In genomic region chr16:35223930-35224329, GRCm38 (mm10) we compare ENCODE assay signal across 17 mouse cellular contexts.
A peak's percentile ranks its signal among the peaks of the same experiment; 100 is the strongest.
DNase-seq lines count a peak whose midpoint lies in the region; ATAC-seq and TF ChIP-seq lines count a peak whose summit lies in the region.
"Had no signal": no experiment of that assay in that cellular context is flagged by ENCODE, and none has a peak within 500 bp of the region (broad histone marks: within the 10 kb centered on the region; RNA-seq: fewer than 3 reads in every experiment).

No protein-coding gene starts in this region.

- peak; percentile 50 for DNase-seq in forebrain, embryonic 14.5 days (ENCODE audit: low spot score)
- DNase-seq in forebrain, embryonic 10.5 days (ENCODE audit: extremely low spot score, low spot score), result no peak
- peak; percentile 41 for DNase-seq in hindbrain, embryonic 14.5 days (ENCODE audit: low spot score)
- DNase-seq in hindbrain, embryonic 10.5 days (ENCODE audit: low spot score), result no peak
- DNase-seq in brain, embryonic 14.5 days (ENCODE audit: low read depth), result peak; percentile 69
- peak; percentile 96 to 97 for DNase-seq in cerebellum, postnatal 14 days
- no peak for DNase-seq in adrenal gland, postnatal 4 days (ENCODE audit: low spot score in 2 of 2)
- DNase-seq: adrenal gland, postnatal 36 days; gastrocnemius, postnatal 25 days; kidney, adult 18-20 months; lung, adult 2 months; right cerebral cortex, postnatal 14 days; thymus, postnatal 36 days had no signal

- TF ChIP-seq POLR2A in brain, embryonic 14.5 days (IDR thresholded peaks at IDR 0.05; ENCODE audit: borderline replicate concordance, extremely low read depth, insufficient read depth, insufficient read length, poor library complexity, severe bottlenecking), result no peak

- TF ChIP-seq CTCF in brain, embryonic 14.5 days (IDR thresholded peaks at IDR 0.05; ENCODE audit: borderline replicate concordance, extremely low read depth, insufficient read depth, insufficient read length), result no peak

- no peaks in the 10 kb centered on the region for H3K9me3 ChIP-seq in forebrain, embryonic 14.5 days (replicated peaks; ENCODE audit: control insufficient read depth, low read length)
- H3K9me3 ChIP-seq in forebrain, embryonic 10.5 days, result no peaks in the 10 kb centered on the region
- H3K9me3 ChIP-seq in hindbrain, embryonic 14.5 days (ENCODE audit: control insufficient read depth, low read length), result no peaks in the 10 kb centered on the region
- H3K9me3 ChIP-seq in hindbrain, embryonic 10.5 days, result no peaks in the 10 kb centered on the region
- H3K9me3 ChIP-seq: G1E; limb, embryonic 13.5 days; neural tube, embryonic 15.5 days had no signal

- WGBS in forebrain, embryonic 14.5 days, result 61% methylated on average over 4 of the region's 4 CpGs
- WGBS in forebrain, embryonic 10.5 days, result 91% methylated on average over 4 of the region's 4 CpGs
- 70% methylated on average over 4 of the region's 4 CpGs for WGBS in hindbrain, embryonic 14.5 days
- WGBS in hindbrain, embryonic 10.5 days, result 80% methylated on average over 4 of the region's 4 CpGs

- H3K4me1 ChIP-seq in forebrain, embryonic 14.5 days (ENCODE audit: control insufficient read depth, insufficient read depth, low read length), result peaks cover 3% of the 10 kb centered on the region; the same call in 1 of the 2 replicates
- peaks cover 10% of the 10 kb centered on the region for H3K4me1 ChIP-seq in forebrain, embryonic 10.5 days
- peaks cover 6% of the 10 kb centered on the region; the same call in 1 of the 2 replicates for H3K4me1 ChIP-seq in hindbrain, embryonic 14.5 days (replicated peaks; ENCODE audit: control insufficient read depth, insufficient read depth, low read length)
- H3K4me1 ChIP-seq in hindbrain, embryonic 10.5 days (replicated peaks), result peaks cover 26% of the 10 kb centered on the region

- no peak overlapping the region for H3K9ac ChIP-seq in forebrain, embryonic 14.5 days (ENCODE audit: low read length)
- 0 out of 2 replicates have a peak overlapping the region, but pooled peaks have one; percentile 0 for H3K9ac ChIP-seq in hindbrain, embryonic 14.5 days
- H3K9ac ChIP-seq: limb, embryonic 13.5 days; neural tube, embryonic 15.5 days had no signal

- no peaks in the 10 kb centered on the region for H3K36me3 ChIP-seq in forebrain, embryonic 14.5 days (ENCODE audit: control insufficient read depth, insufficient read depth, low read length)
- no peaks in the 10 kb centered on the region for H3K36me3 ChIP-seq in forebrain, embryonic 10.5 days (replicated peaks)
- H3K36me3 ChIP-seq in hindbrain, embryonic 14.5 days (replicated peaks; ENCODE audit: control insufficient read depth, insufficient read depth), result no peaks in the 10 kb centered on the region
- H3K36me3 ChIP-seq in hindbrain, embryonic 10.5 days, result no peaks in the 10 kb centered on the region
- H3K36me3 ChIP-seq: G1E; limb, embryonic 13.5 days; neural tube, embryonic 15.5 days had no signal

- no peak overlapping the region for H3K4me3 ChIP-seq in forebrain, embryonic 14.5 days (ENCODE audit: low read depth, low read length)
- no peak overlapping the region for H3K4me3 ChIP-seq in forebrain, embryonic 10.5 days
- H3K4me3 ChIP-seq in hindbrain, embryonic 14.5 days (replicated peaks; ENCODE audit: low read length), result no peak overlapping the region
- H3K4me3 ChIP-seq in hindbrain, embryonic 10.5 days, result no peak overlapping the region
- H3K4me3 ChIP-seq: limb, embryonic 13.5 days; neural tube, embryonic 15.5 days had no signal

- ATAC-seq in forebrain, embryonic 14.5 days, result peak; percentile 67; the same call in 1 of the 2 replicates
- peak; percentile 44; the same call in 1 of the 2 replicates for ATAC-seq in hindbrain, embryonic 14.5 days (ENCODE audit: low FRiP score)
- no peak for ATAC-seq in erythroid progenitor cell, adult 5-6 weeks (replicated peaks; ENCODE audit: low FRiP score, poor library complexity, severe bottlenecking)

- H3K27ac ChIP-seq in forebrain, embryonic 14.5 days (ENCODE audit: low read depth, low read length), result no peak overlapping the region
- H3K27ac ChIP-seq in forebrain, embryonic 10.5 days, result no peak overlapping the region
- H3K27ac ChIP-seq in hindbrain, embryonic 14.5 days, result no peak overlapping the region
- no peak overlapping the region for H3K27ac ChIP-seq in hindbrain, embryonic 10.5 days
- H3K27ac ChIP-seq: limb, embryonic 13.5 days; neural tube, embryonic 15.5 days had no signal

- no peaks in the 10 kb centered on the region for H3K27me3 ChIP-seq in forebrain, embryonic 14.5 days (replicated peaks; ENCODE audit: control insufficient read depth, insufficient read depth, low read length)
- 0 out of 2 replicates have a peak, but pooled peaks cover 4% of the 10 kb centered on the region for H3K27me3 ChIP-seq in forebrain, embryonic 10.5 days (ENCODE audit: poor library complexity, severe bottlenecking)
- no peaks in the 10 kb centered on the region for H3K27me3 ChIP-seq in hindbrain, embryonic 14.5 days (ENCODE audit: control insufficient read depth, insufficient read depth, low read length)
- H3K27me3 ChIP-seq in hindbrain, embryonic 10.5 days (ENCODE audit: insufficient read depth, poor library complexity, severe bottlenecking), result no peaks in the 10 kb centered on the region
- H3K27me3 ChIP-seq: limb, embryonic 13.5 days; neural tube, embryonic 15.5 days had no signal

- no peak overlapping the region for H3K4me2 ChIP-seq in forebrain, embryonic 14.5 days (ENCODE audit: low read length)
- no peak overlapping the region for H3K4me2 ChIP-seq in hindbrain, embryonic 14.5 days (replicated peaks)
- H3K4me2 ChIP-seq: limb, embryonic 13.5 days; neural tube, embryonic 15.5 days had no signal

Comparison
In these comparisons a context has a peak if more than half of its experiments do, and no peak if none do; other contexts are left out.
1. DNase-seq: peak in forebrain, embryonic 14.5 days (single experiment), hindbrain, embryonic 14.5 days (single experiment), brain, embryonic 14.5 days (single experiment) and cerebellum, postnatal 14 days (2 of 2); none in forebrain, embryonic 10.5 days (single experiment), hindbrain, embryonic 10.5 days (single experiment) and adrenal gland, postnatal 4 days (0 of 2).